Mouse (Mus musculus) spleen, adult 2 months (tissue): Measurements from ENCODE around the gene Clip4.

Experiments used
- CTCF ChIP-seq: fragments of 200-500 bp; IDR thresholded peaks from 2 replicates; pipeline ENCODE4 v1.5.1; 2011; ENCODE audit warnings: mild to moderate bottlenecking, inconsistent platforms; ENCODE audit not compliant: insufficient read depth, insufficient read length, insufficient replicate concordance; ENCODE audit errors: extremely low read depth
- POLR2A ChIP-seq: fragments of 200-500 bp; IDR thresholded peaks from 2 replicates; pipeline ENCODE4 v1.6.1; 2011; ENCODE audit warnings: low read depth, low read length, inconsistent platforms

DNA sequence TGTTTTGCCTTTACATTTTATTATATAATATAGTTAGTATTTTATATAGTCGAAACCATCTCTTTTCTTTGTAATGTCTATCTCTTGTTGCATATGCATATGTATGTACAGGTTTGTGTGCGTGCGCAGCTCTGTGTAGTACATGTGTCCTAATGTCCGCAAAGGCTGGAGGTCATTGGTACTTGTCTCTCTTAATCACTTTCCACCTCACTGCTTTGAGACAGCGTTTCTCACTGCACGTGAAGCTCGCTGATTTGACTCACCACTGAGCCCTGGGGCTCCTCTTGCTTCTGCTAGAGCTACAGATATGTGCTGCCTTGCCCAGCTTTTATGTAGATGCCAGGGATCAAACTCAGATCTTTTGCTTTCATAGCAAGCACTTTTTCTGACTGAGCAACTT is 7.7 kb upstream of the Clip4 start:
- TF ChIP-seq CTCF: no peak
- no peak for TF ChIP-seq POLR2A
